Mouse (Mus musculus): ENCODE data around the gene Amn. TPM values are rescaled to one million over a fixed set of nuclear protein-coding genes. Genes with fewer than 3 reads are reported as not detected.

Gene Amn
- polyA plus RNA-seq, 1 experiment from 2014 or later = 123 TPM

DNA sequence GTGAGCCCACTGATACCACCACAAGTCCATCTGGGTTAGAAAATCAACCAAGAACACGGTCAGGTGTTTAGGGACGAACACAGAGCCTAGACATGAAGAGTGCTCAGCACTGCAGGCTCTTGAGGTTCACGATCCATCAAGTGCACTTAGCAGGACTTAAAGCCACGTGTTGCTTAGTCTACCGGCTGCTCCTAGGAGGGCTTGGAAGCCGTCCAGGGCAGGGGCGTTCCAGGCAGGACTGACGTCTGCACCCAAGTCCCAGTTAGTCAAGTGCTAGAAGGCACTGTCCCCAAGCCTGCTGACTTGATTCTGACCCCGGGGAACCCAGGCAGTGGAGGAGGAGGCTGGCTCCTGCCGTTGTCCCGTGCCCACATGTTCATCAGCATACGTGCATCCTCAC, 49.7 kb downstream of the Amn start:
- Histone ChIP-seq H3K27me3 (ENCODE audit: insufficient read depth, low read length) (no peaks in the 10 kb centered on the region), H3K9ac (ENCODE audit: low read depth, low read length) (no peak overlapping the region), H3K9me3 (replicated peaks; ENCODE audit: low read length) (no peaks in the 10 kb centered on the region), H3K27ac (no peak overlapping the region), H3K4me3 (replicated peaks; ENCODE audit: low read depth, low read length) (no peak overlapping the region), H3K36me3 (ENCODE audit: insufficient read depth, low read length) (peaks cover 89% of the 10 kb centered on the region), H3K4me1 (replicated peaks; ENCODE audit: insufficient read depth, low read length) (no peaks in the 10 kb centered on the region), H3K4me2 (ENCODE audit: low read length) (no peak overlapping the region)
- 81% methylated on average over 12 of the region's 12 CpGs for WGBS
- no peak for TF ChIP-seq CTCF (IDR thresholded peaks at IDR 0.05; ENCODE audit: low read depth)
- no peak for ATAC-seq (replicated peaks; ENCODE audit: low FRiP score, low read depth)
- no peak for DNase-seq (ENCODE audit: low spot score)

DNA sequence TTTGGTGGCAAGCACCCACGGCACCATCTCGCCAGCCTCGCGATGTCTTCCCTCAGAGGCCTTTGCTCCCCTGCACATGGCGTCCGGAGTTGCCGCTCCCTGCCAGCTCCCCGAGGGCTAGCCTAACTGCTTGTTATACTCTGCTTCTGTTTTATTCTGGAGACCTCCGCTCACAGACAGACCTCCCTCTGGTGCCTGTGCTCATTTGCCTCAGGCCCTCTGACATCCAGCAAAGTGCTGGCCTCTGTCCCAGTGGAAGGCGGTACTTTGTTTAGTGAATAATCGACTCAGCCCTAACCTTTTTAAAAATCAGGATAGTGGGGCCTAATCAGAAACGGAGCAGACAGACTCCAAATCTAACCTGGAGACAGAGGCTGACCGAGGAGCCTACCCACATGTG, 50.9 kb downstream of the Amn start:
- Histone ChIP-seq H3K4me3 (replicated peaks; ENCODE audit: low read depth, low read length) (no peak overlapping the region), H3K4me2 (ENCODE audit: low read length) (no peak overlapping the region), H3K27ac (no peak overlapping the region), H3K36me3 (ENCODE audit: insufficient read depth, low read length) (peaks cover 86% of the 10 kb centered on the region), H3K4me1 (replicated peaks; ENCODE audit: insufficient read depth, low read length) (no peaks in the 10 kb centered on the region), H3K9me3 (replicated peaks; ENCODE audit: low read length) (no peaks in the 10 kb centered on the region), H3K9ac (ENCODE audit: low read depth, low read length) (no peak overlapping the region), H3K27me3 (ENCODE audit: insufficient read depth, low read length) (no peaks in the 10 kb centered on the region)
- 78% methylated on average over 13 of the region's 13 CpGs for WGBS
- ATAC-seq (replicated peaks; ENCODE audit: low FRiP score, low read depth) (no peak), DNase-seq (ENCODE audit: low spot score) (no peak)
- TF ChIP-seq CTCF (IDR thresholded peaks at IDR 0.05; ENCODE audit: low read depth) = no peak

DNA sequence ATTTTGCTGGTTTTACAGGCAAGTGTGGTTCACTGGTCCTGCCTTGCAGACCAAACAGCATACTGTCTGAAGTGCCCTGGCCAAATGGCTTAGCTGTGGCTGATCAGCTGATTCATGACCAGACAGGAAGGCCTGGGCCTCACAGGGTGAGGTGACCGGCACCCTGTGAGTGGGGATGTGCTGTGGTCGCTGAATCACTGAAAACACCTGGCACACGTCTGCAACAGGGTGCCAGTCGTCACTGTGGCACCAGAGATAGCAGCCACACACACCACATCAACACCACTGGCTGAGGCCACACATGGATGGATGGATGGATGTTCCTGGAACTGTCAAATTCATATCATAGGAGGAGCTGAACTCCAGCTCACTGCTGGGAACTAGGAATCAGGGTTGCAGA, 52.5 kb downstream of the Amn start:
- Histone ChIP-seq H3K9ac (ENCODE audit: low read depth, low read length) (no peak overlapping the region), H3K36me3 (ENCODE audit: insufficient read depth, low read length) (peaks cover 86% of the 10 kb centered on the region), H3K27ac (no peak overlapping the region), H3K4me2 (ENCODE audit: low read length) (no peak overlapping the region), H3K9me3 (replicated peaks; ENCODE audit: low read length) (no peaks in the 10 kb centered on the region), H3K4me3 (replicated peaks; ENCODE audit: low read depth, low read length) (no peak overlapping the region), H3K27me3 (ENCODE audit: insufficient read depth, low read length) (no peaks in the 10 kb centered on the region), H3K4me1 (replicated peaks; ENCODE audit: insufficient read depth, low read length) (no peaks in the 10 kb centered on the region)
- ATAC-seq (replicated peaks; ENCODE audit: low FRiP score, low read depth) (no peak), DNase-seq (ENCODE audit: low spot score) (no peak)
- TF ChIP-seq CTCF (IDR thresholded peaks at IDR 0.05; ENCODE audit: low read depth) = no peak
- WGBS = 61% methylated on average over 4 of the region's 4 CpGs

DNA sequence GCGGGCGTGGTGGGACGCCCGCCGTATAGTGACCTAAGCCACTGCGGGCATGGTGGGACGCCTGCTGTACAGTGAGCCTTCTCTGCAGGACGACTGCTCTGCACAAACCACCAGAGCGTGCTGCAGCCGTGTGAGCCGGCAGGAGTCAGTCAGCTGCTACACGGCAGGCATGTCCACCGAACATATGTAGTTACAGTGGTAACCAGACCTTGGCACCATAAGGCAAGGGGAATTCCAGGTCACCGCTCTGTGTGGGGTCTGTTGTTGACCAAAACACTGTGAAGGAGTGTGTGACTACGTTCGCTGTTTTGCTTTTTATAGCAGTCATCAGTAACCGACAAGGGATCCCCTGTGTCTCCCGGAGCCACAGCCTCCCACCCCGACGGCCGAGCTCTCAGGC, 53.6 kb downstream of the Amn start:
- TF ChIP-seq CTCF (IDR thresholded peaks at IDR 0.05; ENCODE audit: low read depth) = no peak
- no peak for DNase-seq (ENCODE audit: low spot score)
- H3K4me1 ChIP-seq (replicated peaks; ENCODE audit: insufficient read depth, low read length) = no peaks in the 10 kb centered on the region

DNA sequence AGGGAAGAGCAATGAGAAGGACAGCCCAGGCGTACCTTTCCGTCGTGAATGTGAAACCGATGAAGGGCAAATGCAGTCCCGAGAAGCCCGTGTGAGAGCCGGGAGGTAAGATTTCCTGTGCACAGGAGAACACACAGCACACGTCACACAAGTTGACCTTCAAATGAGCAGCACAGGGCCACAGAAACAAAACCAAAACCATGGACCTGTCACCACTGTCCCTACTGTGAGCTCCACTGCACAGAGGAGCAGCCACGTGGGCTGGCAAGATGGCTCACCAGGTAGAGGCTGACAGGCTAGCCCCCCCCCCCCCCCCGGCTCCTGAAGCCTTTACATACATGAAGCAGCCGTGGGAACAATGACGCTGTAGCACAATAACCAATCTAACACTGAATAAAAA, 54.1 kb downstream of the Amn start:
- no peak overlapping the region for H3K27ac ChIP-seq
- no peak for TF ChIP-seq CTCF (IDR thresholded peaks at IDR 0.05; ENCODE audit: low read depth)
- WGBS = 96% methylated on average over 12 of the region's 12 CpGs
- peaks cover 73% of the 10 kb centered on the region for H3K36me3 ChIP-seq (ENCODE audit: insufficient read depth, low read length)
- no peak for DNase-seq (ENCODE audit: low spot score)
- H3K4me3 ChIP-seq (replicated peaks; ENCODE audit: low read depth, low read length) = no peak overlapping the region
- no peak overlapping the region for H3K9ac ChIP-seq (ENCODE audit: low read depth, low read length)
- no peaks in the 10 kb centered on the region for H3K27me3 ChIP-seq (ENCODE audit: insufficient read depth, low read length)
- no peak overlapping the region for H3K4me2 ChIP-seq (ENCODE audit: low read length)
- no peaks in the 10 kb centered on the region for H3K9me3 ChIP-seq (replicated peaks; ENCODE audit: low read length)
- H3K4me1 ChIP-seq (replicated peaks; ENCODE audit: insufficient read depth, low read length) = no peaks in the 10 kb centered on the region
- ATAC-seq (replicated peaks; ENCODE audit: low FRiP score, low read depth) = no peak

More for the DNA sequence above, 53.6 kb downstream of the Amn start:
- Histone ChIP-seq H3K4me2 (ENCODE audit: low read length) (no peak overlapping the region), H3K9me3 (replicated peaks; ENCODE audit: low read length) (no peaks in the 10 kb centered on the region), H3K9ac (ENCODE audit: low read depth, low read length) (no peak overlapping the region), H3K27me3 (ENCODE audit: insufficient read depth, low read length) (no peaks in the 10 kb centered on the region), H3K27ac (no peak overlapping the region), H3K36me3 (ENCODE audit: insufficient read depth, low read length) (peaks cover 77% of the 10 kb centered on the region), H3K4me3 (replicated peaks; ENCODE audit: low read depth, low read length) (no peak overlapping the region)
- 82% methylated on average over 21 of the region's 21 CpGs for WGBS
- no peak for ATAC-seq (replicated peaks; ENCODE audit: low FRiP score, low read depth)

DNA sequence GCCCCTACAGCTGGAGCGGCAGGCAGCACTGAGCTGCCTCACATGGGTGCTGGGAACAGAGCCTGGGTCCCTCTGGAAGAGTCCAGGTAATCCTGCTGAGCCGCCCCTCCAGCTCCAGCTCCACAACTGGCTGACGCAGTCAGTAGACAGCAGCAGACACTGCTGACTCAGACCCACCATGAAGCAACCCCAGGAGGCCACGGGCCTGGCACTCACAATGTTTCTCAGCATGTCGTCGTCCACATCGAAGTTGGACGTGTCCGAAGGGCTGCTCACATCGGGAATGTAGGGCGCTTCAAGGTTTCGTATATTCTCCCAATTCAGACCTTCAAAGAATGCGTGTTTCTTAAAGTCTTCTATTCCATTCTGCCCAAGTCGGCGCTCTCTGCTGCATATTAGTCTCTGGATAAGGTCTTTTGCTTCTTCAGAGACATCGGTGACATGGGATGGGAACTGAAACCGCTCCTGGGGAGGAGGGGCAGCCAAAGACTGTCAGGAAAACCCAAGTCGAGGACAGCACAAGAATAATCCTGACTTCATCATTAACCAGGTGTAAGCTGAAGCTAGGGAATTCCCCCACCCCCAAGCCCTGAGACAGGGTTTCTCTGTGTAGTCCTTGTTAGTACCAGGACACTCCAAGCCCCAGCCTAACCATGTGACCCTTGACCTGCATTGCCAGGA, 55.0 kb downstream of the Amn start:
- TF ChIP-seq CTCF (IDR thresholded peaks at IDR 0.05; ENCODE audit: low read depth) = no peak
- DNase-seq (ENCODE audit: low spot score) = no peak
- WGBS = 94% methylated on average over 18 of the region's 18 CpGs

More for the DNA sequence above, 55.0 kb downstream of the Amn start:
- Histone ChIP-seq H3K36me3 (ENCODE audit: insufficient read depth, low read length) (peaks cover 69% of the 10 kb centered on the region), H3K27ac (no peak overlapping the region), H3K9me3 (replicated peaks; ENCODE audit: low read length) (no peaks in the 10 kb centered on the region), H3K4me3 (replicated peaks; ENCODE audit: low read depth, low read length) (no peak overlapping the region), H3K4me2 (ENCODE audit: low read length) (no peak overlapping the region), H3K9ac (ENCODE audit: low read depth, low read length) (no peak overlapping the region), H3K27me3 (ENCODE audit: insufficient read depth, low read length) (no peaks in the 10 kb centered on the region), H3K4me1 (replicated peaks; ENCODE audit: insufficient read depth, low read length) (no peaks in the 10 kb centered on the region)
- no peak for ATAC-seq (replicated peaks; ENCODE audit: low FRiP score, low read depth)

Other genes with a start within 250 kb of the Amn start
- 9.9 and 10.1 TPM in 2 replicates for gene Rcor1, start 231.7 kb upstream of the Amn start, polyA plus RNA-seq (2015; fragmentation: Nextera tagmentation; extraction: Ambion mirVana)
- gene Traf3, start 104.7 kb upstream of the Amn start, polyA plus RNA-seq (2015; fragmentation: Nextera tagmentation; extraction: Ambion mirVana) = 6.4 and 7.3 TPM in 2 replicates
- gene 4930595D18Rik, start 86.6 kb upstream of the Amn start, polyA plus RNA-seq (2015; fragmentation: Nextera tagmentation; extraction: Ambion mirVana) = not detected in 2 replicates
- 27.7 and 31.6 TPM in 2 replicates for gene Cdc42bpb, start 106.6 kb downstream of the Amn start, polyA plus RNA-seq (2015; fragmentation: Nextera tagmentation; extraction: Ambion mirVana)
- gene Lbhd2, start 135.7 kb downstream of the Amn start, polyA plus RNA-seq (2015; fragmentation: Nextera tagmentation; extraction: Ambion mirVana) = 12.6 and 14.3 TPM in 2 replicates
- 25.4 and 25.9 TPM in 2 replicates for gene Exoc3l4, start 145.9 kb downstream of the Amn start, polyA plus RNA-seq (2015; fragmentation: Nextera tagmentation; extraction: Ambion mirVana)
- 34.8 and 46.7 TPM in 2 replicates for gene Tnfaip2, start 171.4 kb downstream of the Amn start, polyA plus RNA-seq (2015; fragmentation: Nextera tagmentation; extraction: Ambion mirVana)
- 97.1 and 109 TPM in 2 replicates for gene Gm266, start 214.7 kb downstream of the Amn start, polyA plus RNA-seq (2015; fragmentation: Nextera tagmentation; extraction: Ambion mirVana)